Mouse (Mus musculus): ENCODE measurements around the gene Ssr4. TPM values are rescaled to one million over a fixed set of nuclear protein-coding genes. Genes with fewer than 3 reads are reported as not detected.

Gene Ssr4
- polyA plus RNA-seq, 1 experiment from 2014 or later, result 116 TPM

DNA sequence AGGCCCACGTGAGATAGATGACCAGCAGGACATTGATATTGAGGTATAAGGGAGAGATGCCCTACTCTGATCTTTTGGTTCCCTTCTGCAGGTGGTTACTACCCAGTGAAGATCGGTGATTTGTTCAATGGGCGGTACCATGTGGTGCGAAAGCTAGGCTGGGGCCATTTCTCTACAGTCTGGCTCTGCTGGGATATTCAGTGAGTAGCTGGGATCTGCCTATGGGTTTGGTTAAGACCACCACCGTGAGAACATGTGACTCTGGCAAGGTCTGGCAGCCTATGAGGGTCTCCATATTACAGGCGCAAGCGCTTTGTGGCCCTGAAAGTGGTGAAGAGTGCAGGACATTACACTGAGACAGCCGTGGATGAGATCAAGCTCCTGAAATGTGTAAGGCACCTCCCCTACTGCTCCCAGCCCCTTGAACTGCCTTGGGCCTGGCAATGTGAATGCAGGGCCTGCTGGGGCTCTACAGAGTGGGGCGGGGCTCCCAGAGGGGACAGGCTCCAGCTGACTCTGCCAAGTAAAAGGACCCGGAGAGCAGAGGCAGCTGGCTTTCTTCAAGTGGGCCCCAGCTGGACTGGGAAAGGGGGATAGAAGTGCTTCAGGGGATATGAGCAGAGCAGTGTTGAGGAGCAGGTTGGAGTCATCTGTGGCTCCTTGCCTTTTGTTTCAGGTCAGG lies 11.9 kb upstream of the Ssr4 start:
- Histone ChIP-seq H3K9me3 (replicated peaks) (no peaks in the 10 kb centered on the region), H3K4me3 (no peak overlapping the region), H3K27me3 (ENCODE audit: low read depth, poor library complexity, severe bottlenecking) (peaks cover 89% of the 10 kb centered on the region), H3K4me1 (peaks cover 6% of the 10 kb centered on the region; the same call in 1 of the 2 replicates), H3K36me3 (peaks cover 40% of the 10 kb centered on the region), H3K27ac (no peak overlapping the region)
- DNase-seq (ENCODE audit: low spot score), result no peak
- 74% methylated on average over 10 of the region's 10 CpGs for WGBS

DNA sequence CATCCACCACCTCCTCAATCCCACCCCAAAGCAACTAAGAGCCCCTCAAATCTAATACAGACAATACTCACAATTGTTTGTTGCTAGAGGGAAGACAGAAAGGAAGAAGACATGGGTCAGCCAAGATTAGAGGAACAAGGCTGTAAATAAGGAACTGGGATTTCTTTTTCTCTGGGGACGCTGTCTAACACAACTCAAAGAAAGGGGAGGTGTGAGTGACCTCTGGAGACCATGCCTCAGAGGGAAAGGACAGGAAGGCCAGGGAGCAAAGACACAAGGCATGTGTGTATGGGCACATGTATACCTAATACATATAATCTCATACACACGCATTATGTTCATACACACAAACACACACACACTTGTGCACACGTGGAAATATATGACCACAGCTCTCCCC lies 4.6 kb upstream of the Ssr4 start:
- no peaks in the 10 kb centered on the region for H3K4me1 ChIP-seq
- 94% methylated on average over 3 of the region's 3 CpGs for WGBS
- no peaks in the 10 kb centered on the region for H3K9me3 ChIP-seq (replicated peaks)
- peaks cover 86% of the 10 kb centered on the region for H3K27me3 ChIP-seq (ENCODE audit: low read depth, poor library complexity, severe bottlenecking)
- H3K4me3 ChIP-seq, result no peak overlapping the region
- no peak for DNase-seq (ENCODE audit: low spot score)
- H3K27ac ChIP-seq, result no peak overlapping the region
- peaks cover 52% of the 10 kb centered on the region for H3K36me3 ChIP-seq

DNA sequence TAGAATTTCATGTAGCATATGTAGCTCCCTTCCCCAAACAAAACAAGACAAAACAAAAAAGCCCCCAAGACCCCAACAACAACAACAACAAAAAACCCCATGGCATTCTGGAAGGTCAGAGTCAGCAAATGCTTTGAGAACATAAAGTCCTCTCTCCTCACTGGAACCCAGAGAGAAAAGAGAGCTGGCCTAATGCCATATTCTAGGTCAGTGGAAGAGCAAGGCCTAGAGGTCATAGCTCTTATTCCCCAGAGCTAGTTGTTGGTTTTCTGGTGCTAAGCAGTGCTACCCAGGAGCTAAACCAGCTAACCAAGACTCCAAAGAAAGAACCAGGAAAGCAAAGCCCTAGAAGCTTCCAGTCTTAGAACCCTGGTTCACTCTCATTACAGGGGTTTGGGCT lies 1.2 kb upstream of the Ssr4 start:
- Histone ChIP-seq H3K4me3 (peak overlapping the region; percentile 63), H3K27ac (peak overlapping the region; percentile 91), H3K36me3 (peaks cover 36% of the 10 kb centered on the region), H3K9me3 (replicated peaks) (no peaks in the 10 kb centered on the region), H3K27me3 (ENCODE audit: low read depth, poor library complexity, severe bottlenecking) (peaks cover 95% of the 10 kb centered on the region), H3K4me1 (0 out of 2 replicates have a peak, but pooled peaks cover 6% of the 10 kb centered on the region)
- no peak for DNase-seq (ENCODE audit: low spot score)

DNA sequence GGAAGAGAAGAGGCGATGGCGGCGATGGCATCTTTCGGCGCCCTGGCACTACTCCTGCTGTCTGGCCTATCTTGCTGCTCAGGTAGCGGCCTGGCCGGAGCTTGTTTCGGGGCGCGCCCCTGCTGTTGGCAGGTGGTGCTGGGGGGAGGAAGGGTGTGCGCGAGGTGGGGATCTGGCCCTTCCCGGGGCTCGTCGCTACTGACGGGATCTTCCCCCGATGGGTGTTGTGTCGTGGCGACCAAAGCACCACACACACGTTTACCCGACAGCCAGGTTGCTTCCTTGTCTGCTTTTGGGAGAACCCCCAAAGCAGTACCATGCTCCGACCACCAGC lies 364 bp downstream of the Ssr4 start:
- no peak for DNase-seq (ENCODE audit: low spot score)
- Histone ChIP-seq H3K4me1 (0 out of 2 replicates have a peak, but pooled peaks cover 6% of the 10 kb centered on the region), H3K36me3 (peaks cover 30% of the 10 kb centered on the region), H3K9me3 (replicated peaks) (no peaks in the 10 kb centered on the region), H3K27ac (peak overlapping the region; percentile 91), H3K27me3 (ENCODE audit: low read depth, poor library complexity, severe bottlenecking) (peaks cover 95% of the 10 kb centered on the region), H3K4me3 (peak overlapping the region; percentile 63)
- WGBS, result 10% methylated on average over 22 of the region's 22 CpGs

DNA sequence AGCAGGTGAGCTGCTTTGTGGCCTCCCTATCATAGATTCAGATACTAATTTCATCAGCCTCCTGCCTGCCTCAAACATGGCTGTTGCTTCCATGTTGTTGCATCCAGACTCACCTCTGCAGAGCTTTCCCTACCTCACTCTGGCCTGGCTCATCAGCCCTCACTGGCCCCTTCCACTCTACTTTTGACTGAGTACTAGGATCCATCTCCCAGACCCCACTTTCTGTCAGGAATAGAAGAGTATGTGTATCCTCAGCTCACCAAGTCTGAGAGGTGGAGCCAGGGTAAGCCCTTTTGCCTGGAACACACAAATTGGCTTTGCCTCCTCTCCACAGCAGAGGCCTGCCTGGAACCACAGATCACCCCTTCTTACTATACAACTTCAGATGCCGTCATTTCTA lies 1.7 kb downstream of the Ssr4 start:
- H3K4me3 ChIP-seq, result 0 out of 2 replicates have a peak overlapping the region, but pooled peaks have one; percentile 10
- no peak for DNase-seq (ENCODE audit: low spot score)
- H3K27ac ChIP-seq, result no peak overlapping the region

DNA sequence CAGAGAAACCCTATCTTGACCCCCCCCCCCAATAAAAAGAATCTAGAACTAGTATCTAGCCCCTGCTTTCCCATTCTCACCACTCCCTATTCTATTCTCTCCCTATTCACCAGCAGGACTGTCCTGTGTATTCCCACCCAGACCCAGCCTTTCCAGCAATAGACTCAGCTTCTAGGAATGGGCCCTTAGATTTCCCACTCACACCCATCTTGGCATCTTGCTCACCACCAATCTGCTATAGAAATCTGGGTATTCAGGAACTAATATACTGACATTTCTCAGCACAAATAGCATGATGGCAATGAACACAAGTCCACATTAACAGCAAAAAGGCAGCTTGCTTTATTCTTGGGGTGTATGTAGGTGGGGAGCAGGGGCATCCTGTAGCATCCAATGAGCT lies 6.2 kb downstream of the Ssr4 start:
- peaks cover 88% of the 10 kb centered on the region for H3K27me3 ChIP-seq (ENCODE audit: low read depth, poor library complexity, severe bottlenecking)
- no peak overlapping the region for H3K4me3 ChIP-seq
- 0 out of 2 replicates have a peak, but pooled peaks cover 4% of the 10 kb centered on the region for H3K4me1 ChIP-seq
- no peak overlapping the region for H3K27ac ChIP-seq
- H3K36me3 ChIP-seq, result peaks cover 28% of the 10 kb centered on the region
- no peak for DNase-seq (ENCODE audit: low spot score)
- no peaks in the 10 kb centered on the region for H3K9me3 ChIP-seq (replicated peaks)

More for the DNA sequence above, 1.7 kb downstream of the Ssr4 start:
- 100% methylated on average over 1 of the region's 1 CpGs for WGBS
- peaks cover 28% of the 10 kb centered on the region for H3K36me3 ChIP-seq
- H3K4me1 ChIP-seq, result 0 out of 2 replicates have a peak, but pooled peaks cover 6% of the 10 kb centered on the region
- H3K9me3 ChIP-seq (replicated peaks), result no peaks in the 10 kb centered on the region
- peaks cover 90% of the 10 kb centered on the region for H3K27me3 ChIP-seq (ENCODE audit: low read depth, poor library complexity, severe bottlenecking)

DNA sequence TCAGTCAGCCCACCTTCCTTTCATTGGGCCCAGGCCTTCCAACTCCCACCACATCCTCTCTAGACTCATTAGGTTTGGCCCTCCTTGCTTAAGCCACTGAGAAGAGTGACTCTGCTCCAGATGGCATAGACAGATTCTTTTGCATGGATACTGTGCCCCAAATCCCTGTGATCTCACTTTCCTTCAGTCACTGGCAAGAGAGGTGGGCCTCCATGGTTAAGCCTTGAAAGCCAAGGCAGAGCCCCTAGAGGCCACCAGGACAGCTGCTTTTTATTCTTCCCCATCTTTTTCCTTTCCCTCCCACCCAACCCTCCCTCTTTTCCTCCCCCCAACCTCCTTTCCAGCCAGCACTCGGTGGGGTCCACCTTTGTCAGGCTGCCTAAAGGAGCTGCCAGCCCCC lies 6.7 kb downstream of the Ssr4 start:
- 38% methylated on average over 1 of the region's 1 CpGs for WGBS
- H3K4me1 ChIP-seq, result 0 out of 2 replicates have a peak, but pooled peaks cover 1% of the 10 kb centered on the region
- H3K36me3 ChIP-seq, result peaks cover 27% of the 10 kb centered on the region
- DNase-seq (ENCODE audit: low spot score), result no peak
- peaks cover 88% of the 10 kb centered on the region for H3K27me3 ChIP-seq (ENCODE audit: low read depth, poor library complexity, severe bottlenecking)
- H3K4me3 ChIP-seq, result no peak overlapping the region
- no peaks in the 10 kb centered on the region for H3K9me3 ChIP-seq (replicated peaks)
- H3K27ac ChIP-seq, result no peak overlapping the region

DNA sequence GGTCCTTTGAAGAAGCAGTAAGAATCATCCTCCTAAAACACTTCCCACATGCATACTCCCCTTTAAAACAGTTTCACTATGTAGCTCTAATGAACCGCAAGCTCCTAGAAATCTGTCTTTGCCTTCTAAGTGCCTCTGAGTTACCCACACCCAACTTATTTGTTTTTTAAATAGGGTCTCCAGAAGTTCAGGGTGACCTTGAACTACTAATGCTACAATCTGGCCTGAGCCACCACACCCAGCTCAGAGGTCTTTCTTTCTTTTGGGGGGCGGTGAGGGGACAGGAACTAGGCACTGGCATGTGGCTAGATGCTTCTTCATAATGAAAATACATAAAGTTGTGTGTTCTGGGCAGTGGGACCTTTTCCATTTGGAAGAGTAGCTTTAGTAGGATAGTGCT lies 10.7 kb downstream of the Ssr4 start:
- H3K9me3 ChIP-seq (replicated peaks), result no peaks in the 10 kb centered on the region
- WGBS, result 91% methylated on average over 2 of the region's 2 CpGs
- peaks cover 86% of the 10 kb centered on the region for H3K27me3 ChIP-seq (ENCODE audit: low read depth, poor library complexity, severe bottlenecking)
- H3K4me3 ChIP-seq, result no peak overlapping the region
- no peak for DNase-seq (ENCODE audit: low spot score)
- H3K36me3 ChIP-seq, result no peaks in the 10 kb centered on the region
- H3K4me1 ChIP-seq, result no peaks in the 10 kb centered on the region
- H3K27ac ChIP-seq, result no peak overlapping the region

DNA sequence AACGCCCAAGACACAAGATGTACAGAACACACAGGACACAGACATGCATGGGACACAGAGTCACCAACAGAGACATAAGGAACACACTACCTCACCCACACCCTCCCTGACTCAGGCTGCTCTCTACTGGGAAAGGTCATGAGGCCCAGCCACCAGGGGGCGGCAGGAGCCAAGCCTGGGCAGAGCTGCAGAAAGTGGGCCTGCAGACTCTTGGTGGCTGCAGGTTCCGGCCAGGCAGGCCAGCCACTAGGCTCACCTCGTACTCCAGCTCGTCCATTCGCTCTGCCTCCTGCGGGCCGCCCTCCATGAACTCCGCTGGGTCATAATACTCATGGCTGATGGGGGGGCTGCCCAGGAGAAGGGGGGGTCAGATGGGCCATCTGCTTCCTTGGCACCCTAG lies 11.7 kb downstream of the Ssr4 start:
- no peaks in the 10 kb centered on the region for H3K9me3 ChIP-seq (replicated peaks)
- no peak overlapping the region for H3K27ac ChIP-seq
- DNase-seq (ENCODE audit: low spot score), result peak; percentile 70
- H3K27me3 ChIP-seq (ENCODE audit: low read depth, poor library complexity, severe bottlenecking), result peaks cover 80% of the 10 kb centered on the region
- no peaks in the 10 kb centered on the region for H3K4me1 ChIP-seq
- no peaks in the 10 kb centered on the region for H3K36me3 ChIP-seq
- 34% methylated on average over 8 of the region's 9 CpGs for WGBS
- no peak overlapping the region for H3K4me3 ChIP-seq

DNA sequence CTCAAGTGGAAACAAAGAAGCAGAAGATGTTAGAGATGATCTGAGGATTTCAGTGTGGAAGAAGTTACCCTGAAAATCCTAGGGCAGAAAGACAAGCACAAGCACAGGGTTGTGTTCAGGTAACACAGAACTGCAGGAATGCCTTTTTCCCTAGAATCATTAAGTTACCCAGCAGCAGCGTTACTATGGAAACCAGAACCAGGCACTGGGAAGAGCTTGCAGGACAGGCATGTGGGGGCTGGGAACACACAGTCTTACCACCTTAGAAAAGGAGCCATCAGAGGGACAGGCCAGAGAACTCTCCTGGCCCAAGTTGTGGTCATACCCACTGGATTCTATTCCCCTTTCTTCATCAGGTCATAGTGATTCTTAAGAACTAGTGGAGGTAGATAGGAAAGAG lies 19.0 kb downstream of the Ssr4 start:
- Histone ChIP-seq H3K9me3 (replicated peaks) (no peaks in the 10 kb centered on the region), H3K4me3 (no peak overlapping the region), H3K36me3 (no peaks in the 10 kb centered on the region), H3K27ac (no peak overlapping the region), H3K4me1 (no peaks in the 10 kb centered on the region; the same call in 1 of the 2 replicates), H3K27me3 (ENCODE audit: low read depth, poor library complexity, severe bottlenecking) (peaks cover 31% of the 10 kb centered on the region)
- 38% methylated on average over 1 of the region's 1 CpGs for WGBS
- no peak for DNase-seq (ENCODE audit: low spot score)

DNA sequence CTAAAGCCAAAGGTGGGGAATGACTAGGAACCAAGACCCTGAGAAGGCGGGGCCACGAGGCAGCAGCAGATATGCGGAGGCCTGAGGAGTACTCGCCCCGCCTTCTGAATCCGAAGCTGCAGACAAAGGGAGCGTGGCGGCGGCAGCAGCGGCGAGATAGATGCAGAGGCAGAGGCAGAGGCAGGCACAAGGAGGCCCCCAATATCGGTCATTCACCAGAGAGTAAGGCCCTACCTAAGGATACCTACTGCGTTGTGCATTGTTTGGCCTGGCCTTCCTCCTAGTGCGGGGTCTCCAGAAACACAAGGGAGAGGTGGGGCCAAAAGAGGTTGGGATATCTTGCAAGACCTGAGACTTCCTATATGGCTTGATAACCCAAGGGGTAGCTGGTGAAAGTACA lies 28.2 kb downstream of the Ssr4 start:
- WGBS, result 10% methylated on average over 14 of the region's 14 CpGs
- Histone ChIP-seq H3K27me3 (ENCODE audit: low read depth, poor library complexity, severe bottlenecking) (peaks cover 62% of the 10 kb centered on the region), H3K27ac (peak overlapping the region; percentile 83), H3K4me1 (no peaks in the 10 kb centered on the region), H3K4me3 (peak overlapping the region; percentile 47), H3K36me3 (no peaks in the 10 kb centered on the region), H3K9me3 (replicated peaks) (no peaks in the 10 kb centered on the region)
- DNase-seq (ENCODE audit: low spot score), result peak; percentile 56

DNA sequence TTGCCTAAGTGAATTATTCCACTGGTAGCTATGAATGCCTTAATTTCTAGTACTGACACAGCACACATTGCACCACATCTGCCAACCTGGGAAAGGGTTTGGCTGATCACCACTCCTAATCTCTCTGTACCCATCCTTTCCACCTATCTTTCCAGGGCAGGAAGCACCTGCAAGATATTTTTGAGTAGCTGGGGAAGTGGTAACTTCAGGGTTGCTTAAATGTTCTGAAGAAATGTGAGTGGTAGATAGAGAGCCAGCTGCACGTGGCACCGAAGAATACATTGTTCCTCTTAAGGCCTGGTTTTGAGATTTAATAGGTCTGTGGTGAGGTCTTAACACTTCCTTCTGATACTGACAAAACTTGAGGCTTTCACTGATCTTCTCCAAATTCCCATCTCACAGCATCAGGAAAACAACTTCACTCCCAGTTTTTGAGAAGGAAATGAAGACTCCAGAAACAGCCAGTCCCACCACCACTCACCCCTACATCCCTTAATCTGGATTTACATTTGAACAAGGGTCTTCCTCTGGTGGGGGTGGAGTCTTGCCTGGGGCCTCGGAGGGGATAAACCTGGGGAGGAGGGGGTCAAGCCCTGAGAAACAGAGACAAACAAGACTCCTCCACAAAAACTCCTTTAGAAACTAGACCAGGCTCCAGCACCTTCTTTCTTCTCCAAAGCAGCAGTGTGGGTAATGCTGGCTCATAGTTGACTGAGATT lies 29.9 kb downstream of the Ssr4 start:
- H3K27ac ChIP-seq, result no peak overlapping the region
- H3K27me3 ChIP-seq (ENCODE audit: low read depth, poor library complexity, severe bottlenecking), result peaks cover 64% of the 10 kb centered on the region
- no peaks in the 10 kb centered on the region for H3K4me1 ChIP-seq
- 66% methylated on average over 3 of the region's 3 CpGs for WGBS
- H3K9me3 ChIP-seq (replicated peaks), result no peaks in the 10 kb centered on the region
- DNase-seq (ENCODE audit: low spot score), result no peak
- H3K4me3 ChIP-seq, result no peak overlapping the region
- no peaks in the 10 kb centered on the region for H3K36me3 ChIP-seq

DNA sequence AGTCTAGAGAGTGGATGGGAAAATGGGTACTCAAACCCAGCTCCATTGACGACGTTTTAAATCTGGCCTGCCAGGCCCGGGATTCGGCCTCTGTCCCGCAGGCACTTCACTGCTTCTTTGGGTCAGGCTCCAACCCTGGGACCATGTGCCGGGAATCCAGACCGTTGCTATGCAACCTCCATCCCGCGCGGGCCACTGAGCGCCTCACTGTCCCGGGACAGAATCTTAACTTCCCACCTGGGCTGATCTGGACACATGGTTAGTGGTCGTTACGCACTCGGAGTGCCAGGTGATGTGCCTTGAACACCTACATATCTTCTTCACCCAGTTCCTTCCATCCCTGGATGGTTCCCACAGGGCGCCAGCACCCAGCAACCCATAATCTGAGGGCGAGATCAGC lies 36.9 kb downstream of the Ssr4 start:
- DNase-seq (ENCODE audit: low spot score), result peak; percentile 44
- Histone ChIP-seq H3K27me3 (ENCODE audit: low read depth, poor library complexity, severe bottlenecking) (peaks cover 64% of the 10 kb centered on the region), H3K9me3 (replicated peaks) (no peaks in the 10 kb centered on the region), H3K4me1 (peaks cover 7% of the 10 kb centered on the region), H3K4me3 (peak overlapping the region; percentile 66), H3K36me3 (no peaks in the 10 kb centered on the region), H3K27ac (no peak overlapping the region)
- WGBS, result 12% methylated on average over 17 of the region's 17 CpGs

All from limb, embryonic 10.5 days (tissue).